Mouse (Mus musculus): Measurements from ENCODE around the gene Ehd1. TPM values are rescaled to one million over a fixed set of nuclear protein-coding genes. Genes with fewer than 3 reads are reported as not detected.

The Ehd1 gene
- polyA plus RNA-seq, 1 experiment from 2014 or later: 63.8 TPM

GRCm38 (mm10) chr19:6277661-6278438 is 1.3 kb downstream of the Ehd1 start:
- peak overlapping the region; percentile 94 for H3K27ac ChIP-seq (replicated peaks)
- H3K4me3 ChIP-seq (ENCODE audit: low read depth, low read length): peak overlapping the region; percentile 79
- peak overlapping the region; percentile 83 for H3K9ac ChIP-seq (ENCODE audit: low read length)
- ATAC-seq (ENCODE audit: low FRiP score, low TSS enrichment): peak; percentile 82
- H3K4me1 ChIP-seq (replicated peaks; ENCODE audit: control insufficient read depth, insufficient read depth): peaks cover 9% of the 10 kb centered on the region
- WGBS: 2% methylated on average over 10 of the region's 10 CpGs
- TF ChIP-seq EP300 (optimal IDR thresholded peaks at IDR 0.05) (no peak), CTCF (IDR thresholded peaks at IDR 0.05; ENCODE audit: low read depth) (no peak; the same call in 1 of the 2 replicates)
- peak; percentile 82 for DNase-seq (ENCODE audit: low spot score)
- H3K27me3 ChIP-seq (ENCODE audit: control insufficient read depth, insufficient read depth, low read length): no peaks in the 10 kb centered on the region
- H3K4me2 ChIP-seq (replicated peaks; ENCODE audit: low read depth): peak overlapping the region; percentile 91
- 0 out of 2 replicates have a peak, but pooled peaks cover 3% of the 10 kb centered on the region for H3K36me3 ChIP-seq (ENCODE audit: control insufficient read depth, insufficient read depth, low read length)
- H3K9me3 ChIP-seq (ENCODE audit: control insufficient read depth, low read length): no peaks in the 10 kb centered on the region

GRCm38 (mm10) chr19:6278439-6279073 is 2.0 kb downstream of the Ehd1 start:
- peak overlapping the region; percentile 94 for H3K27ac ChIP-seq (replicated peaks)
- no peaks in the 10 kb centered on the region for H3K27me3 ChIP-seq (ENCODE audit: control insufficient read depth, insufficient read depth, low read length)
- 17% methylated on average over 6 of the region's 6 CpGs for whole genome bisulfite sequencing
- H3K4me2 ChIP-seq (replicated peaks; ENCODE audit: low read depth): peak overlapping the region; percentile 91
- peak overlapping the region; percentile 79 for H3K4me3 ChIP-seq (ENCODE audit: low read depth, low read length)
- H3K36me3 ChIP-seq (ENCODE audit: control insufficient read depth, insufficient read depth, low read length): peaks cover 10% of the 10 kb centered on the region; the same call in 1 of the 2 replicates
- peaks cover 9% of the 10 kb centered on the region for H3K4me1 ChIP-seq (replicated peaks; ENCODE audit: control insufficient read depth, insufficient read depth)
- peak overlapping the region; percentile 56 for H3K9ac ChIP-seq (ENCODE audit: low read length)
- no peaks in the 10 kb centered on the region for H3K9me3 ChIP-seq (ENCODE audit: control insufficient read depth, low read length)
- ATAC-seq (ENCODE audit: low FRiP score, low TSS enrichment) (no peak), DNase-seq (ENCODE audit: low spot score) (peak; percentile 29)
- TF ChIP-seq CTCF (IDR thresholded peaks at IDR 0.05; ENCODE audit: low read depth) (no peak), EP300 (optimal IDR thresholded peaks at IDR 0.05) (no peak)

DNA sequence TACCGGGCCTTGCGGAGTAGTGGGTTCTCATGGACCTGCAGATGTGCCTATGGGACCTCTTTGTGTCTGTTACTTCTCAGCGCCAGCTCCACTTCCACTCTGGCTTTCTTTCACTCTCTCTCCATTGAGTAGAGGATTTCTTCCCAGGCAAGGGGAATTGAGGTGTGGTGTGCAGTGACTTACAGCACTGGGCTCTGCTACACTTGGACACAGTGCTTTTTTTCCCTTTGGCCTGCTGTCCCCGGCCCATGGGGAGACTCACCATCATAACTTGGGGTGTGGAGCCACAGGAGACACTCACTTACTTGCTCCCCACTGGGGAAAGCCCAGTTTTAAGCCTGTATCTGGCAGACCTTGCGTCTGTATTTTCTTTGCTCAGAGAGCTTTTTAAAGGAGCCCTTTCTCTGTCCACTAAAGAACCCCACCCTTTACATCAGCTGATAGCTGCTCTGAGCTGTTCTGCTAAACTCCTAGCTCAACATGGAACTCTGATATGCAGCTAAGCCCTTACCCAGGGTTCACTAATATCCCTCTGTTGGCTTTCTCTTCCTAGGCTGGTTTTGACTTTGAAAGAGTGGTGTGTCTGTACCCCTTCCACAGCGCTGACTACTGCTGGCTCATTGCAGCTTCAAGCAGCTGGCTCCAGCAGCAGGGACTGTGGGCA is 3.1 kb downstream of the Ehd1 start:
- Histone ChIP-seq H3K36me3 (ENCODE audit: control insufficient read depth, insufficient read depth, low read length) (peaks cover 10% of the 10 kb centered on the region; the same call in 1 of the 2 replicates), H3K4me1 (replicated peaks; ENCODE audit: control insufficient read depth, insufficient read depth) (peaks cover 9% of the 10 kb centered on the region), H3K27ac (replicated peaks) (peak overlapping the region; percentile 94), H3K9ac (ENCODE audit: low read length) (peak overlapping the region; percentile 56), H3K27me3 (ENCODE audit: control insufficient read depth, insufficient read depth, low read length) (no peaks in the 10 kb centered on the region), H3K9me3 (ENCODE audit: control insufficient read depth, low read length) (no peaks in the 10 kb centered on the region), H3K4me3 (ENCODE audit: low read depth, low read length) (peak overlapping the region; percentile 79; the same call in 1 of the 2 replicates), H3K4me2 (replicated peaks; ENCODE audit: low read depth) (peak overlapping the region; percentile 91)
- no peak for TF ChIP-seq EP300 (optimal IDR thresholded peaks at IDR 0.05)
- no peak for TF ChIP-seq CTCF (IDR thresholded peaks at IDR 0.05; ENCODE audit: low read depth)
- 71% methylated on average over 6 of the region's 6 CpGs for WGBS
- ATAC-seq (ENCODE audit: low FRiP score, low TSS enrichment) (no peak), DNase-seq (ENCODE audit: low spot score) (no peak)

DNA sequence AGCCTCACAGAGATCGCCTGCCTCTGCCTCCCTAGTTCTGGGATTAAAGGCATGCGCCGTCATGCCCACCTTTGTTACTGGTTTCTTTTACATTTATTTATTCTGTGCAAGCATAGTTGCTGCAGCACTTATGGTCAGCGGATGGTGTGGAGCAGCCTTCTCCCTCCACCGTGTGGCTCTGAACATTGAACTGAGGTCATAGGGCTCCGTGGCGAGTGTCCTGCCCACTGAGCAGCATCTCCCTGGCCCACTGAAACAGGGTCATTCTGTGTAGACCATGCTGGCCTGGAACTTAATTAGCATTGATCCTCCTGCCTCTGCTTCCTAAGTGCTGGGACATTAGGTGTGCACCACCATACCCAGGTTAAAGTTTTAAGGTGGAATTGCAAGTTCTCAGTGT is 4.0 kb downstream of the Ehd1 start:
- H3K27ac ChIP-seq (replicated peaks): no peak overlapping the region
- no peak for TF ChIP-seq EP300 (optimal IDR thresholded peaks at IDR 0.05)
- no peak for TF ChIP-seq CTCF (IDR thresholded peaks at IDR 0.05; ENCODE audit: low read depth)
- peaks cover 9% of the 10 kb centered on the region for H3K4me1 ChIP-seq (replicated peaks; ENCODE audit: control insufficient read depth, insufficient read depth)
- DNase-seq (ENCODE audit: low spot score) (no peak), ATAC-seq (ENCODE audit: low FRiP score, low TSS enrichment) (no peak)
- H3K9me3 ChIP-seq (ENCODE audit: control insufficient read depth, low read length): no peaks in the 10 kb centered on the region
- H3K36me3 ChIP-seq (ENCODE audit: control insufficient read depth, insufficient read depth, low read length): peaks cover 12% of the 10 kb centered on the region; the same call in 1 of the 2 replicates
- no peak overlapping the region for H3K9ac ChIP-seq (ENCODE audit: low read length)
- WGBS: 86% methylated on average over 7 of the region's 7 CpGs
- H3K27me3 ChIP-seq (ENCODE audit: control insufficient read depth, insufficient read depth, low read length): no peaks in the 10 kb centered on the region
- no peak overlapping the region for H3K4me2 ChIP-seq (replicated peaks; ENCODE audit: low read depth)
- no peak overlapping the region for H3K4me3 ChIP-seq (ENCODE audit: low read depth, low read length)

DNA sequence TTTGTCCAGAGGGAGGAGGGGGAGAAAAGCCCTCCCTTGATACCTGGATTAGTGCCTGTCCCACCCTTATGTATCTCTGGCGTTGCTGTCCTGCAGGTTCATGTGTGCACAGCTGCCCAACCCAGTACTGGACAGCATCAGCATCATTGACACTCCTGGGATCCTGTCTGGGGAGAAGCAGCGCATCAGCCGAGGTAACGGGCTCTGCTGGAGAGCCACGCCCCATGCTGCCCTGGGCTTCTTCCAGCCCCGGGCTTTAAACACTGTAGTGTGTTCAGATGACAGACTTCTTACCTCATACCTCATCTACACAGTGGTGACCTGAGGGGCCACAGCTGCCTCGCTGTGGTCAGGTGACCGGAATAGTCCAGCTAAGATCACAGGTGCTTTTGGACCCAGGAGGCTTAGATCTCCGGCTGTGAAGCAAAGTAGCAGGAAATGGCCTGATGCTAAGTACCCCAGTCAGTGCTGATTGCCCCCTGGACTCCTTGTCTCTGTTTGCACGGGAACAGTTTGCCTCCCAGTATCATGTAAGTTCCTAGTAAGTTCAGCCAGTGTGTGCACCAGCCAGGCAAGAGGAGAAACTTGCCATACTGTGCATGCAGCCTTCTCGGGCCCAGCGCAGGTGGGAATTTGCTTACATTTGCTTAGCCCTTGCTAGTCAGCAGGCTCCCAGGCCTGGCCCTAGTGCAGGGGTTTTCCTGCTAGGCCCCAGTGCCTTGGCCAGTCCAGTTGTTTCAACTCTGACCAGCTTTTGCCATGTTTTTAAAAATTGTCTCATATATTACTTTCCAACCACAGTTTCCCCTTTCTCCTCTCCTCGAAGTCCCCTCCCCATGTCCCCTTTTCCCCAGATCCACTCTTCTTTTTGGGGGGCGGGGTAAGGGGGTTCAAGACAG is 4.8 kb downstream of the Ehd1 start:
- H3K27ac ChIP-seq (replicated peaks): no peak overlapping the region
- H3K4me3 ChIP-seq (ENCODE audit: low read depth, low read length): no peak overlapping the region
- DNase-seq (ENCODE audit: low spot score) (peak; percentile 15), ATAC-seq (ENCODE audit: low FRiP score, low TSS enrichment) (no peak)
- no peak overlapping the region for H3K4me2 ChIP-seq (replicated peaks; ENCODE audit: low read depth)
- peaks cover 9% of the 10 kb centered on the region for H3K4me1 ChIP-seq (replicated peaks; ENCODE audit: control insufficient read depth, insufficient read depth)
- 71% methylated on average over 14 of the region's 14 CpGs for WGBS
- H3K9ac ChIP-seq (ENCODE audit: low read length): no peak overlapping the region
- TF ChIP-seq EP300 (optimal IDR thresholded peaks at IDR 0.05) (no peak), CTCF (IDR thresholded peaks at IDR 0.05; ENCODE audit: low read depth) (no peak)
- no peaks in the 10 kb centered on the region for H3K9me3 ChIP-seq (ENCODE audit: control insufficient read depth, low read length)
- H3K27me3 ChIP-seq (ENCODE audit: control insufficient read depth, insufficient read depth, low read length): no peaks in the 10 kb centered on the region
- H3K36me3 ChIP-seq (ENCODE audit: control insufficient read depth, insufficient read depth, low read length): peaks cover 12% of the 10 kb centered on the region; the same call in 1 of the 2 replicates
